ENCODE assay signal across 16 mouse cellular contexts in genomic region chr9:30522595-30523350, GRCm38 (mm10).
A peak's percentile ranks its signal among the peaks of the same experiment; 100 is the strongest.
DNase-seq lines count a peak whose midpoint lies in the region; ATAC-seq and TF ChIP-seq lines count a peak whose summit lies in the region.
"Had no signal": no experiment of that assay in that cellular context is flagged by ENCODE, and none has a peak within 500 bp of the region (broad histone marks: within the 10 kb centered on the region; RNA-seq: fewer than 3 reads in every experiment).

No protein-coding gene starts in this region.

- H3K9me3 ChIP-seq in heart, embryonic 16.5 days (replicated peaks; ENCODE audit: control insufficient read depth, low read length): no peaks in the 10 kb centered on the region
- no peaks in the 10 kb centered on the region for H3K9me3 ChIP-seq in limb, embryonic 14.5 days (ENCODE audit: control insufficient read depth, low read length)
- no peaks in the 10 kb centered on the region for H3K9me3 ChIP-seq in hindbrain, embryonic 13.5 days
- H3K9me3 ChIP-seq: heart, embryonic 13.5 days; lung, embryonic 15.5 days; midbrain, embryonic 12.5 days; neural tube, embryonic 12.5 days had no signal

- no peak overlapping the region for H3K4me3 ChIP-seq in heart, embryonic 16.5 days (ENCODE audit: low read length)
- H3K4me3 ChIP-seq in limb, embryonic 14.5 days (replicated peaks; ENCODE audit: low read length): no peak overlapping the region
- no peak overlapping the region for H3K4me3 ChIP-seq in hindbrain, embryonic 13.5 days
- H3K4me3 ChIP-seq: heart, embryonic 13.5 days; lung, embryonic 15.5 days; midbrain, embryonic 12.5 days; neural tube, embryonic 12.5 days had no signal

- H3K27ac ChIP-seq in heart, embryonic 16.5 days (ENCODE audit: low read length): no peak overlapping the region
- peak overlapping the region; percentile 59 for H3K27ac ChIP-seq in limb, embryonic 14.5 days (replicated peaks; ENCODE audit: low read depth, low read length)
- H3K27ac ChIP-seq in hindbrain, embryonic 13.5 days: no peak overlapping the region
- H3K27ac ChIP-seq: heart, embryonic 13.5 days; lung, embryonic 15.5 days; midbrain, embryonic 12.5 days; neural tube, embryonic 12.5 days had no signal

- TF ChIP-seq POLR2A in limb, embryonic 14.5 days (IDR thresholded peaks at IDR 0.05; ENCODE audit: borderline replicate concordance, extremely low read depth, insufficient read depth, insufficient read length): no peak

- no peak overlapping the region for H3K4me2 ChIP-seq in heart, embryonic 16.5 days (ENCODE audit: low read depth, low read length)
- no peak overlapping the region for H3K4me2 ChIP-seq in limb, embryonic 14.5 days (replicated peaks; ENCODE audit: low read depth, low read length, severe bottlenecking)
- H3K4me2 ChIP-seq in hindbrain, embryonic 13.5 days: no peak overlapping the region
- H3K4me2 ChIP-seq: heart, embryonic 13.5 days; lung, embryonic 15.5 days; midbrain, embryonic 12.5 days; neural tube, embryonic 12.5 days had no signal

- peak; percentile 35; the same call in 1 of the 2 replicates for ATAC-seq in heart, embryonic 16.5 days (replicated peaks; ENCODE audit: extremely low read depth, insufficient read depth, low FRiP score)
- ATAC-seq in limb, embryonic 14.5 days (ENCODE audit: low FRiP score, low read depth): peak; percentile 35
- ATAC-seq in hindbrain, embryonic 13.5 days (ENCODE audit: low FRiP score): no peak
- ATAC-seq: CD4-positive, CD25-positive, alpha-beta regulatory T cell, adult 4 months; forebrain, postnatal 0 days; inflammation-experienced regulatory T-cells, adult 6 months had no signal

- no peak overlapping the region for H3K9ac ChIP-seq in heart, embryonic 16.5 days (ENCODE audit: low read length)
- no peak overlapping the region for H3K9ac ChIP-seq in limb, embryonic 14.5 days (ENCODE audit: low read depth, low read length, severe bottlenecking)
- no peak overlapping the region for H3K9ac ChIP-seq in hindbrain, embryonic 13.5 days
- H3K9ac ChIP-seq: forebrain, postnatal 0 days; heart, embryonic 13.5 days; lung, embryonic 15.5 days; midbrain, embryonic 12.5 days; neural tube, embryonic 12.5 days had no signal

- no peaks in the 10 kb centered on the region for H3K4me1 ChIP-seq in heart, embryonic 16.5 days (ENCODE audit: control insufficient read depth, insufficient read depth, low read length)
- H3K4me1 ChIP-seq in limb, embryonic 14.5 days (ENCODE audit: control insufficient read depth, insufficient read depth, low read length): peaks cover 38% of the 10 kb centered on the region
- peaks cover 14% of the 10 kb centered on the region for H3K4me1 ChIP-seq in hindbrain, embryonic 13.5 days (replicated peaks)
- H3K4me1 ChIP-seq: lung, embryonic 15.5 days had no signal

- WGBS in heart, embryonic 16.5 days: 79% methylated on average over 10 of the region's 10 CpGs
- WGBS in limb, embryonic 14.5 days: 61% methylated on average over 10 of the region's 10 CpGs
- WGBS in hindbrain, embryonic 13.5 days: 83% methylated on average over 10 of the region's 10 CpGs

- DNase-seq in kidney, postnatal 10 days: peak; percentile 26
- DNase-seq in kidney, postnatal 4 days: no peak
- DNase-seq in forelimb bud, embryonic 11.5 days (ENCODE audit: low read depth, low spot score): peak; percentile 35
- DNase-seq in limb, embryonic 14.5 days (ENCODE audit: low spot score): peak; percentile 66
- DNase-seq in layer of hippocampus, adult 9-11 months: no peak
- DNase-seq in neural tube, embryonic 10.5 days (ENCODE audit: extremely low spot score, low spot score): no peak
- DNase-seq: cerebellum, adult 9-11 months; forebrain, postnatal 0 days had no signal

- no peaks in the 10 kb centered on the region for H3K36me3 ChIP-seq in heart, embryonic 16.5 days (ENCODE audit: control insufficient read depth, insufficient read depth)
- no peaks in the 10 kb centered on the region for H3K36me3 ChIP-seq in limb, embryonic 14.5 days (ENCODE audit: control insufficient read depth, insufficient read depth, low read length)
- no peaks in the 10 kb centered on the region for H3K36me3 ChIP-seq in hindbrain, embryonic 13.5 days
- H3K36me3 ChIP-seq: heart, embryonic 13.5 days; lung, embryonic 15.5 days; midbrain, embryonic 12.5 days; neural tube, embryonic 12.5 days had no signal

- H3K27me3 ChIP-seq in heart, embryonic 16.5 days (ENCODE audit: control insufficient read depth, insufficient read depth, low read length): no peaks in the 10 kb centered on the region
- H3K27me3 ChIP-seq in limb, embryonic 14.5 days (ENCODE audit: control insufficient read depth, insufficient read depth, low read length): no peaks in the 10 kb centered on the region
- no peaks in the 10 kb centered on the region for H3K27me3 ChIP-seq in hindbrain, embryonic 13.5 days
- H3K27me3 ChIP-seq: heart, embryonic 13.5 days; lung, embryonic 15.5 days; midbrain, embryonic 12.5 days; neural tube, embryonic 12.5 days had no signal

Comparison
In these comparisons a context has a peak if more than half of its experiments do, and no peak if none do; other contexts are left out.
1. DNase-seq: peak in kidney, postnatal 10 days (single experiment), forelimb bud, embryonic 11.5 days (single experiment) and limb, embryonic 14.5 days (single experiment); none in kidney, postnatal 4 days (0 of 2), layer of hippocampus, adult 9-11 months (single experiment) and neural tube, embryonic 10.5 days (single experiment).